Mouse (Mus musculus) MEL (cell line): ENCODE measurements around the gene P2rx7. TPM values are rescaled to one million over a fixed set of nuclear protein-coding genes. Genes with fewer than 3 reads are reported as not detected.
A peak's percentile ranks its signal among the peaks of the same experiment; 100 is the strongest.

ENCODE experiments used
- DNase-seq: peaks from one replicate; pipeline ENCODE4 v3.0.0; 2011; ENCODE audit warnings: low read depth, low spot score
- H3K27ac ChIP-seq: 2 replicates; pipeline ENCODE4 v1.5.1; 2012; ENCODE audit warnings: low read depth, mild to moderate bottlenecking, control low read depth, low read length, moderate library complexity; ENCODE audit not compliant: control insufficient read depth
- H3K27me3 ChIP-seq, 2 experiments: fragments of 150-350 bp in 1 of 2; sonication (generic) in 1 of 2; 2 replicates each; pipeline ENCODE4 v1.6.1; 2012; ENCODE audit warnings: low read length in 2 of 2, mild to moderate bottlenecking in 2 of 2, improper control_type of control experiment in 1 of 2, moderate library complexity in 1 of 2; ENCODE audit not compliant: insufficient read depth in 2 of 2, control insufficient read depth in 1 of 2
- H3K36me3 ChIP-seq, 2 experiments: 2 replicates each; pipeline ENCODE4 v1.6.1; 2012 to 2014; ENCODE audit warnings: low read length in 2 of 2, improper control_type of control experiment in 1 of 2, inconsistent platforms in 1 of 2, mild to moderate bottlenecking in 1 of 2; ENCODE audit not compliant: insufficient read depth in 2 of 2, control insufficient read depth in 1 of 2
- H3K4me1 ChIP-seq, 2 experiments: fragments of 150-350 bp in 1 of 2; sonication (generic) in 1 of 2; 2 replicates each; pipeline ENCODE4 v1.6.1; 2012; ENCODE audit warnings: low read length in 2 of 2, improper control_type of control experiment in 1 of 2, mild to moderate bottlenecking in 1 of 2; ENCODE audit not compliant: insufficient read depth in 2 of 2, control insufficient read depth in 1 of 2
- H3K4me3 ChIP-seq, 2 experiments: fragments of 150-350 bp in 1 of 2; sonication (generic) in 1 of 2; 2 replicates each; pipeline ENCODE4 v1.5.1; 2012; ENCODE audit warnings: low read depth in 2 of 2, low read length in 2 of 2, mild to moderate bottlenecking in 2 of 2, moderate library complexity in 2 of 2, control low read depth in 1 of 2, improper control_type of control experiment in 1 of 2; ENCODE audit not compliant: control insufficient read depth in 1 of 2, insufficient read depth in 1 of 2
- H3K79me2 ChIP-seq: 2 replicates; pipeline ENCODE4 v1.6.1; 2012; ENCODE audit warnings: mild to moderate bottlenecking, low read length, moderate library complexity; ENCODE audit not compliant: control insufficient read depth, poor library complexity, insufficient read depth
- H3K9ac ChIP-seq: 2 replicates; pipeline ENCODE4 v1.6.1; 2012; ENCODE audit warnings: low read depth, mild to moderate bottlenecking, control low read depth, low read length, moderate library complexity; ENCODE audit not compliant: control insufficient read depth, poor library complexity, severe bottlenecking
- H3K9me3 ChIP-seq: fragments of 150-350 bp; sonication (generic); replicated peaks from 2 replicates; pipeline ENCODE4 v1.6.1; 2012; ENCODE audit warnings: mild to moderate bottlenecking, low read length, improper control_type of control experiment, moderate library complexity; ENCODE audit not compliant: insufficient read depth
- BHLHE40 ChIP-seq: IDR thresholded peaks from 2 replicates; pipeline ENCODE4 v1.6.1; 2012; ENCODE audit warnings: low read depth, mild to moderate bottlenecking, inconsistent platforms, low read length, improper control_type of control experiment, borderline replicate concordance
- CHD1 ChIP-seq: IDR thresholded peaks from 2 replicates; pipeline ENCODE4 v1.6.1; 2012; ENCODE audit warnings: low read depth, mild to moderate bottlenecking, inconsistent platforms, low read length, improper control_type of control experiment
- CHD2 ChIP-seq: IDR thresholded peaks from 2 replicates; pipeline ENCODE4 v1.6.1; 2011; ENCODE audit warnings: low read length, improper control_type of control experiment
- CTCF ChIP-seq, 3 experiments: IDR thresholded peaks in 2 of 3; conservative IDR thresholded peaks in 1 of 3; 2 replicates each; pipeline ENCODE4 v1.5.1; 2011 to 2012; ENCODE audit warnings: low read length in 3 of 3, low read depth in 2 of 3, mild to moderate bottlenecking in 2 of 3, improper control_type of control experiment in 1 of 3, inconsistent platforms in 1 of 3, mixed read lengths in 1 of 3, moderate library complexity in 1 of 3; ENCODE audit not compliant: control insufficient read depth in 1 of 3, insufficient read depth in 1 of 3, poor library complexity in 1 of 3, severe bottlenecking in 1 of 3
- E2F4 ChIP-seq: IDR thresholded peaks from 2 replicates; pipeline ENCODE4 v1.6.1; 2011; ENCODE audit warnings: low read depth, low read length, improper control_type of control experiment, borderline replicate concordance
- ELF1 ChIP-seq: IDR thresholded peaks from 2 replicates; pipeline ENCODE4 v1.6.1; 2014; ENCODE audit warnings: low read depth, mild to moderate bottlenecking, inconsistent platforms, low read length, improper control_type of control experiment, moderate library complexity
- EP300 ChIP-seq, 2 experiments: IDR thresholded peaks; 2 replicates each; pipeline ENCODE4 v1.6.1; 2011; ENCODE audit warnings: improper control_type of control experiment in 2 of 2, low read length in 2 of 2, low read depth in 1 of 2, mild to moderate bottlenecking in 1 of 2
- ETS1 ChIP-seq: IDR thresholded peaks from 2 replicates; pipeline ENCODE4 v1.6.1; 2012; ENCODE audit warnings: low read depth, mild to moderate bottlenecking, inconsistent platforms, low read length, improper control_type of control experiment, moderate library complexity
- GABPA ChIP-seq: IDR thresholded peaks from 2 replicates; pipeline ENCODE4 v1.6.1; 2012; ENCODE audit warnings: low read depth, mild to moderate bottlenecking, inconsistent platforms, low read length, improper control_type of control experiment, moderate library complexity
- GATA1 ChIP-seq: IDR thresholded peaks from 2 replicates; pipeline ENCODE4 v1.6.1; 2011; ENCODE audit warnings: low read depth, low read length, improper control_type of control experiment
- HCFC1 ChIP-seq: IDR thresholded peaks from 2 replicates; pipeline ENCODE4 v1.6.1; 2012; ENCODE audit warnings: low read depth, mild to moderate bottlenecking, inconsistent platforms, low read length, improper control_type of control experiment, moderate library complexity
- JUND ChIP-seq: IDR thresholded peaks from 2 replicates; pipeline ENCODE4 v1.6.1; 2011; ENCODE audit warnings: low read depth, mild to moderate bottlenecking, improper control_type of control experiment, low read length
- KAT2A ChIP-seq: conservative IDR thresholded peaks from 2 replicates; pipeline ENCODE4 v1.6.1; 2012; ENCODE audit warnings: low read depth, low read length, improper control_type of control experiment, inconsistent platforms
- MAFK ChIP-seq: IDR thresholded peaks from 2 replicates; pipeline ENCODE4 v1.6.1; 2011; ENCODE audit warnings: low read depth, mild to moderate bottlenecking, low read length, improper control_type of control experiment, borderline replicate concordance
- MAX ChIP-seq: IDR thresholded peaks from 2 replicates; pipeline ENCODE4 v1.6.1; 2011; ENCODE audit warnings: low read length, improper control_type of control experiment
- MAZ ChIP-seq: IDR thresholded peaks from 2 replicates; pipeline ENCODE4 v1.6.1; 2012; ENCODE audit warnings: low read depth, mild to moderate bottlenecking, inconsistent platforms, low read length, improper control_type of control experiment
- MEF2A ChIP-seq: IDR thresholded peaks from 2 replicates; pipeline ENCODE4 v1.6.1; 2014; ENCODE audit warnings: low read depth, mild to moderate bottlenecking, inconsistent platforms, low read length, improper control_type of control experiment; ENCODE audit not compliant: poor library complexity, insufficient replicate concordance, severe bottlenecking; ENCODE audit errors: extremely low read depth
- MXI1 ChIP-seq: IDR thresholded peaks from 2 replicates; pipeline ENCODE4 v1.6.1; 2011; ENCODE audit warnings: mild to moderate bottlenecking, low read depth, low read length, improper control_type of control experiment
- NELFE ChIP-seq: IDR thresholded peaks from 2 replicates; pipeline ENCODE4 v1.6.1; 2011; ENCODE audit warnings: low read depth, low read length, improper control_type of control experiment
- NRF1 ChIP-seq: IDR thresholded peaks from 2 replicates; pipeline ENCODE4 v1.6.1; 2014; ENCODE audit warnings: low read depth, mild to moderate bottlenecking, inconsistent platforms, low read length, improper control_type of control experiment, moderate library complexity; ENCODE audit not compliant: poor library complexity, insufficient read depth, severe bottlenecking
- POLR2A ChIP-seq, 2 experiments: IDR thresholded peaks; 2 replicates each; pipeline ENCODE4 v1.6.1; 2011 to 2012; ENCODE audit warnings: low read length in 2 of 2, mild to moderate bottlenecking in 2 of 2, control low read depth in 1 of 2, improper control_type of control experiment in 1 of 2, low read depth in 1 of 2, moderate library complexity in 1 of 2; ENCODE audit not compliant: control insufficient read depth in 1 of 2, insufficient read depth in 1 of 2, poor library complexity in 1 of 2
- POLR2AphosphoS2 ChIP-seq: IDR thresholded peaks from 2 replicates; pipeline ENCODE4 v1.6.1; 2011; ENCODE audit warnings: low read length, improper control_type of control experiment
- POLR2AphosphoS5 ChIP-seq: IDR thresholded peaks from 2 replicates; pipeline ENCODE4 v1.6.1; 2012; ENCODE audit warnings: low read depth, borderline replicate concordance, mild to moderate bottlenecking, inconsistent platforms, low read length, moderate library complexity, mixed read lengths
- RAD21 ChIP-seq: IDR thresholded peaks from 2 replicates; pipeline ENCODE4 v1.6.1; 2011; ENCODE audit warnings: mild to moderate bottlenecking, low read depth, low read length, improper control_type of control experiment
- RCOR1 ChIP-seq: IDR thresholded peaks from 2 replicates; pipeline ENCODE4 v1.6.1; 2012; ENCODE audit warnings: low read depth, mild to moderate bottlenecking, inconsistent platforms, low read length, improper control_type of control experiment
- SIN3A ChIP-seq: IDR thresholded peaks from 2 replicates; pipeline ENCODE4 v1.6.1; 2012; ENCODE audit warnings: low read length, improper control_type of control experiment, inconsistent platforms
- TCF12 ChIP-seq: IDR thresholded peaks from 2 replicates; pipeline ENCODE4 v1.6.1; 2014; ENCODE audit warnings: low read depth, mild to moderate bottlenecking, inconsistent platforms, low read length, improper control_type of control experiment, moderate library complexity
- UBTF ChIP-seq: IDR thresholded peaks from 2 replicates; pipeline ENCODE4 v1.6.1; 2012; ENCODE audit warnings: low read depth, mild to moderate bottlenecking, inconsistent platforms, low read length, improper control_type of control experiment, moderate library complexity, borderline replicate concordance; ENCODE audit not compliant: insufficient read depth
- USF1 ChIP-seq: IDR thresholded peaks from 2 replicates; pipeline ENCODE4 v1.6.1; 2014; ENCODE audit warnings: low read depth, mild to moderate bottlenecking, inconsistent platforms, low read length, improper control_type of control experiment, moderate library complexity
- USF2 ChIP-seq, 2 experiments: IDR thresholded peaks; 2 replicates each; pipeline ENCODE4 v1.6.1; 2011 to 2012; ENCODE audit warnings: improper control_type of control experiment in 2 of 2, low read length in 2 of 2, borderline replicate concordance in 1 of 2, inconsistent platforms in 1 of 2, low read depth in 1 of 2, mild to moderate bottlenecking in 1 of 2; ENCODE audit not compliant: insufficient read depth in 1 of 2
- ZKSCAN1 ChIP-seq: IDR thresholded peaks from 2 replicates; pipeline ENCODE4 v1.6.1; 2012; ENCODE audit warnings: low read depth, mild to moderate bottlenecking, inconsistent platforms, low read length, improper control_type of control experiment, moderate library complexity
- ZMIZ1 ChIP-seq: IDR thresholded peaks from 2 replicates; pipeline ENCODE4 v1.6.1; 2012; ENCODE audit warnings: low read depth, mild to moderate bottlenecking, inconsistent platforms, low read length, improper control_type of control experiment, moderate library complexity
- ZNF384 ChIP-seq: IDR thresholded peaks from 2 replicates; pipeline ENCODE4 v1.6.1; 2012; ENCODE audit warnings: low read depth, mild to moderate bottlenecking, inconsistent platforms, low read length, improper control_type of control experiment
- polyA plus RNA-seq, 2 experiments: library from polyadenylated mRNA; stranded (reverse) in 1 of 2; unstranded in 1 of 2; fragments of >175 nt in 1 of 2; fragments of >200 nt in 1 of 2; gene quantifications; 2 replicates each; pipeline versions ENCODE4 v1.2.1 to v1.2.4; 2012; ENCODE audit warnings: low replicate concordance in 2 of 2, low read depth in 1 of 2; ENCODE audit not compliant: insufficient read length in 2 of 2, insufficient read depth in 1 of 2, missing spikeins in 1 of 2
- total RNA-seq: library from RNA; depleted of rRNA; stranded (reverse); fragments of 300-350 nt; gene quantifications from 2 replicates; pipeline ENCODE4 v1.2.3, GENCODE M21; 2012

Gene P2rx7
- total and polyA plus RNA-seq, 3 experiments: 29.3 to 254 (median 40.8) TPM

GRCm38 (mm10) chr5:122613908-122614732 is 29.6 kb upstream of the P2rx7 start, which contains the start of gene Ift81:
TSS of gene Ift81 (minus strand) at chr5:122614518.
- peak; percentile 96 for DNase-seq
- H3K4me3 ChIP-seq: peak within 1 kb of the TSS; percentile 60 to 78
- H3K9me3 ChIP-seq: no peaks in the 10 kb centered on the region
- H3K4me1 ChIP-seq: peaks cover 0 to 4% of the 10 kb centered on the region in 2 experiments; a peak in 2 of 4 replicates
- H3K27ac ChIP-seq: no peak within 1 kb of the TSS
- H3K27me3 ChIP-seq: no peaks in the 10 kb centered on the region
- peaks cover 0 to 7% of the 10 kb centered on the region in 2 experiments; a peak in 2 of 4 replicates for H3K36me3 ChIP-seq
- H3K79me2 ChIP-seq: no peaks in the 10 kb centered on the region
- H3K9ac ChIP-seq: peak within 1 kb of the TSS; percentile 70
- TF ChIP-seq USF1: no peak
- no peak for TF ChIP-seq MEF2A
- no peak for TF ChIP-seq MAFK
- TF ChIP-seq TCF12: peak; percentile 8; the same call in 1 of the 2 replicates
- no peak for TF ChIP-seq MAX
- no peak for TF ChIP-seq GATA1
- peak; percentile 73 for TF ChIP-seq MXI1
- TF ChIP-seq EP300 (IDR thresholded peaks at IDR 0.05; ENCODE audit: low read depth in 1 of 2, low read length in 2 of 2): 0 out of 4 replicates have a peak, but pooled peaks of 1 of the 2 experiments have one; percentile 14
- TF ChIP-seq ELF1: peak; percentile 56
- peak; percentile 51; the same call in 1 of the 2 replicates for TF ChIP-seq POLR2AphosphoS2
- no peak for TF ChIP-seq POLR2AphosphoS5
- no peak for TF ChIP-seq ZMIZ1
- peak; percentile 59; the same call in 1 of the 2 replicates for TF ChIP-seq NRF1
- no peak for TF ChIP-seq CTCF (IDR thresholded peaks at IDR 0.05 in 2 of 3, conservative IDR thresholded peaks at IDR 0.05 in 1 of 3; ENCODE audit: control insufficient read depth in 1 of 3, insufficient read depth in 1 of 3, low read depth in 2 of 3, low read length in 3 of 3, poor library complexity in 1 of 3, severe bottlenecking in 1 of 3)
- no peak for TF ChIP-seq CHD2
- no peak for TF ChIP-seq ZNF384
- no peak for TF ChIP-seq CHD1
- TF ChIP-seq USF2 (IDR thresholded peaks at IDR 0.05; ENCODE audit: borderline replicate concordance in 1 of 2, insufficient read depth in 1 of 2, low read depth in 1 of 2, low read length in 2 of 2): no peak
- TF ChIP-seq RCOR1: no peak
- TF ChIP-seq JUND: no peak
- no peak for TF ChIP-seq GABPA
- no peak for TF ChIP-seq UBTF
- TF ChIP-seq SIN3A: peak; percentile 78
- peak in 1 of 2 experiments; percentile 67; a peak in 2 of 4 replicates for TF ChIP-seq POLR2A (IDR thresholded peaks at IDR 0.05; ENCODE audit: control insufficient read depth in 1 of 2, insufficient read depth in 1 of 2, low read depth in 1 of 2, low read length in 2 of 2, poor library complexity in 1 of 2)
- peak; percentile 96 for TF ChIP-seq MAZ
- TF ChIP-seq ETS1: no peak
- no peak for TF ChIP-seq BHLHE40
- TF ChIP-seq NELFE: peak; percentile 60
- TF ChIP-seq ZKSCAN1: no peak
- no peak for TF ChIP-seq KAT2A
- TF ChIP-seq HCFC1: peak; percentile 66
- TF ChIP-seq RAD21: no peak
- no peak for TF ChIP-seq E2F4
